In genomic region chr17:64231172-64231571, GRCm38 (mm10) we compare ENCODE assay signal across 11 mouse cellular contexts.
DNase-seq lines count a peak whose midpoint lies in the region; ATAC-seq and TF ChIP-seq lines count a peak whose summit lies in the region.
"Had no signal": no experiment of that assay in that cellular context is flagged by ENCODE, and none has a peak within 500 bp of the region (broad histone marks: within the 10 kb centered on the region; RNA-seq: fewer than 3 reads in every experiment).

No protein-coding gene starts in this region.

- no peaks in the 10 kb centered on the region for H3K4me1 ChIP-seq in forebrain, embryonic 14.5 days (ENCODE audit: control insufficient read depth, insufficient read depth, low read length)
- H3K4me1 ChIP-seq in heart, embryonic 11.5 days (ENCODE audit: control insufficient read depth, insufficient read depth, low read length) = no peaks in the 10 kb centered on the region
- H3K4me1 ChIP-seq: neural tube, embryonic 12.5 days had no signal

- no peaks in the 10 kb centered on the region for H3K9me3 ChIP-seq in forebrain, embryonic 14.5 days (replicated peaks; ENCODE audit: control insufficient read depth, low read length)
- H3K9me3 ChIP-seq in heart, embryonic 11.5 days (replicated peaks; ENCODE audit: control insufficient read depth, low read length) = no peaks in the 10 kb centered on the region
- H3K9me3 ChIP-seq: neural tube, embryonic 12.5 days had no signal

- no peak overlapping the region for H3K4me2 ChIP-seq in forebrain, embryonic 14.5 days (ENCODE audit: low read length)
- no peak overlapping the region for H3K4me2 ChIP-seq in heart, embryonic 11.5 days
- H3K4me2 ChIP-seq: neural tube, embryonic 12.5 days had no signal

- peak; percentile 34 for ATAC-seq in CD4-positive, CD25-positive, alpha-beta regulatory T cell, adult 4 months
- ATAC-seq in megakaryocyte, adult 5-6 weeks (ENCODE audit: poor library complexity, severe bottlenecking) = peak; percentile 53; the same call in 1 of the 2 replicates
- ATAC-seq in forebrain, embryonic 14.5 days = no peak
- no peak for ATAC-seq in heart, embryonic 11.5 days (replicated peaks; ENCODE audit: insufficient number of reproducible peaks, low FRiP score, low TSS enrichment)

- no peak overlapping the region for H3K9ac ChIP-seq in forebrain, embryonic 14.5 days (ENCODE audit: low read length)
- H3K9ac ChIP-seq in heart, embryonic 11.5 days (ENCODE audit: low read depth, low read length) = no peak overlapping the region
- H3K9ac ChIP-seq: neural tube, embryonic 12.5 days had no signal

- WGBS in forebrain, embryonic 14.5 days = 82% methylated on average over 8 of the region's 8 CpGs
- 67% methylated on average over 8 of the region's 8 CpGs for WGBS in heart, embryonic 11.5 days (ENCODE audit: insufficient replicate concordance)

- no peak for DNase-seq in layer of hippocampus, adult 2 months (ENCODE audit: low spot score in 2 of 2)
- DNase-seq in layer of hippocampus, adult 9-10 months (ENCODE audit: low spot score) = no peak
- peak; percentile 24 for DNase-seq in NIH3T3 (ENCODE audit: low read depth)
- DNase-seq in forebrain, embryonic 14.5 days (ENCODE audit: low spot score) = no peak
- DNase-seq in layer of hippocampus, postnatal 36 days = no peak
- DNase-seq: lung, postnatal 36 days; right cerebral cortex, postnatal 4 days had no signal

- no peak overlapping the region for H3K27ac ChIP-seq in layer of hippocampus, adult 2 months
- no peak overlapping the region for H3K27ac ChIP-seq in forebrain, embryonic 14.5 days (ENCODE audit: low read depth, low read length)
- H3K27ac ChIP-seq in heart, embryonic 11.5 days (ENCODE audit: low read depth, low read length) = no peak overlapping the region
- H3K27ac ChIP-seq: neural tube, embryonic 12.5 days had no signal

- H3K36me3 ChIP-seq in forebrain, embryonic 14.5 days (ENCODE audit: control insufficient read depth, insufficient read depth, low read length) = no peaks in the 10 kb centered on the region
- no peaks in the 10 kb centered on the region for H3K36me3 ChIP-seq in heart, embryonic 11.5 days (ENCODE audit: control insufficient read depth, insufficient read depth, low read length)
- H3K36me3 ChIP-seq: neural tube, embryonic 12.5 days had no signal

- H3K27me3 ChIP-seq in forebrain, embryonic 14.5 days (replicated peaks; ENCODE audit: control insufficient read depth, insufficient read depth, low read length) = no peaks in the 10 kb centered on the region
- H3K27me3 ChIP-seq in heart, embryonic 11.5 days (ENCODE audit: control insufficient read depth, insufficient read depth, low read length) = no peaks in the 10 kb centered on the region
- H3K27me3 ChIP-seq: neural tube, embryonic 12.5 days had no signal

- no peak overlapping the region for H3K4me3 ChIP-seq in layer of hippocampus, adult 2 months
- H3K4me3 ChIP-seq in forebrain, embryonic 14.5 days (ENCODE audit: low read depth, low read length) = no peak overlapping the region
- no peak overlapping the region for H3K4me3 ChIP-seq in heart, embryonic 11.5 days (ENCODE audit: low read depth, low read length)
- H3K4me3 ChIP-seq: neural tube, embryonic 12.5 days had no signal

- peak; percentile 70 for TF ChIP-seq CTCF in layer of hippocampus, adult 2 months (conservative IDR thresholded peaks at IDR 0.05)

Comparison
In these comparisons a context has a peak if more than half of its experiments do, and no peak if none do; other contexts are left out.
1. ATAC-seq: peak in CD4-positive, CD25-positive, alpha-beta regulatory T cell, adult 4 months (single experiment) and megakaryocyte, adult 5-6 weeks (single experiment); none in forebrain, embryonic 14.5 days (single experiment) and heart, embryonic 11.5 days (single experiment).